Mouse (Mus musculus) bone marrow, adult 2 months (tissue): ENCODE results near the gene Fhdc1.

ENCODE experiments used
- CTCF ChIP-seq: fragments of 200-500 bp; IDR thresholded peaks from 2 replicates; pipeline ENCODE4 v1.5.1; 2011; ENCODE audit warnings: low read length, control low read depth; ENCODE audit not compliant: control insufficient read depth, insufficient read depth
- POLR2A ChIP-seq: fragments of 200-500 bp; IDR thresholded peaks from 2 replicates; pipeline ENCODE4 v1.6.1; 2011; ENCODE audit warnings: low read depth, mild to moderate bottlenecking, control low read depth, low read length, borderline replicate concordance; ENCODE audit not compliant: control insufficient read depth

DNA sequence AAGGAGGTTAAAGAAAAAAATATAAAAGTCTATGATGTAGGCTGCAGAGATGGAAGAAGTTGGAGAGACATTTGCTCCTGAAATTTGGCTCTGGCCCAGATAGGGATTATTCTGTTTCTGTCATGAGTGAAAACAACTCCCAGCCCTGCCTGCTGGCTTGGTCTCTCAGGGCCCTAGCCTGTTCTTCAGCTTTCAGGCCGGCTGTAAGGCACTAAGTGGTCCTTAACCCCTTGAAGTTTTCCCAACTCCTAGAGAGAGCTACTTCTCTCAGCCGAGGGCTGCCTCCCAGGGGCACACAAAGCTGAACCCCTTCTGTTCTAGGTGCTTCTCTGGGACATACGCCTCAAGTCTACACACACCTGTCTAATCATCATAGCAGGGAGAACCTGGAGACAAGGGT, 7.7 kb downstream of the Fhdc1 start:
- TF ChIP-seq POLR2A (no peak), CTCF (no peak)
